Mouse (Mus musculus) stomach, embryonic 14.5 days (tissue): ENCODE results near the gene Slc5a1. TPM values are rescaled to one million over a fixed set of nuclear protein-coding genes. Genes with fewer than 3 reads are reported as not detected.

Experiments
- ATAC-seq: fragments of 200-750 bp; cut with Nextera tagmentation; 2 replicates; pipeline ENCODE4 v1.8.0; 2017; ENCODE audit warnings: low read depth, moderate TSS enrichment; ENCODE audit not compliant: insufficient number of reproducible peaks, insufficient read depth, low FRiP score
- H3K27ac ChIP-seq: fragments of 300-500 bp; sonication (generic); 2 replicates; pipeline ENCODE4 v1.5.1; 2014; ENCODE audit warnings: mild to moderate bottlenecking, low read length, moderate library complexity, mixed read lengths
- H3K27me3 ChIP-seq: fragments of 300-500 bp; sonication (generic); 2 replicates; pipeline ENCODE4 v1.6.1; 2014; ENCODE audit warnings: low read length, control low read depth, mixed read lengths; ENCODE audit not compliant: control insufficient read depth, insufficient read depth
- H3K36me3 ChIP-seq: fragments of 300-500 bp; sonication (generic); 2 replicates; pipeline ENCODE4 v1.6.1; 2014; ENCODE audit warnings: mild to moderate bottlenecking, control low read depth, low read length, moderate library complexity, mixed read lengths; ENCODE audit not compliant: control insufficient read depth, insufficient read depth
- H3K4me1 ChIP-seq: fragments of 300-500 bp; sonication (generic); 2 replicates; pipeline ENCODE4 v1.6.1; 2014; ENCODE audit warnings: low read length, control low read depth, mixed read lengths; ENCODE audit not compliant: control insufficient read depth, insufficient read depth
- H3K4me2 ChIP-seq: fragments of 300-500 bp; sonication (generic); replicated peaks from 2 replicates; pipeline ENCODE4 v1.6.1; 2014; ENCODE audit warnings: low read depth, low read length, control low read depth
- H3K4me3 ChIP-seq: fragments of 300-500 bp; sonication (generic); 2 replicates; pipeline ENCODE4 v1.5.1; 2014; ENCODE audit warnings: low read depth, low read length, control low read depth
- H3K9ac ChIP-seq: fragments of 300-500 bp; sonication (generic); replicated peaks from 2 replicates; pipeline ENCODE4 v1.6.1; 2014; ENCODE audit warnings: low read depth, mild to moderate bottlenecking, control low read depth, low read length, moderate library complexity, mixed read lengths
- H3K9me3 ChIP-seq: fragments of 300-500 bp; sonication (generic); 2 replicates; pipeline ENCODE4 v1.6.1; 2016; ENCODE audit warnings: low read depth, low read length, control low read depth; ENCODE audit not compliant: control insufficient read depth
- WGBS: fragments of 180-500 bp; shearing (Covaris S2); extraction: QIAGEN DNeasy Blood & Tissue Kit; methylation state at CpG from one replicate; pipeline ENCODE4 v1.1.7; 2014; 5-methylcytosine and 5-hydroxymethylcytosine counted together
- polyA plus RNA-seq: library from polyadenylated mRNA; unstranded; fragments of >200 nt; fragmentation: Nextera tagmentation; extraction: Ambion mirVana; gene quantifications from 2 replicates; pipeline ENCODE4 v1.2.1, GENCODE M21; 2014

Slc5a1 gene
- polyA plus RNA-seq, 1 experiment from 2014 or later = 1.1 TPM

DNA sequence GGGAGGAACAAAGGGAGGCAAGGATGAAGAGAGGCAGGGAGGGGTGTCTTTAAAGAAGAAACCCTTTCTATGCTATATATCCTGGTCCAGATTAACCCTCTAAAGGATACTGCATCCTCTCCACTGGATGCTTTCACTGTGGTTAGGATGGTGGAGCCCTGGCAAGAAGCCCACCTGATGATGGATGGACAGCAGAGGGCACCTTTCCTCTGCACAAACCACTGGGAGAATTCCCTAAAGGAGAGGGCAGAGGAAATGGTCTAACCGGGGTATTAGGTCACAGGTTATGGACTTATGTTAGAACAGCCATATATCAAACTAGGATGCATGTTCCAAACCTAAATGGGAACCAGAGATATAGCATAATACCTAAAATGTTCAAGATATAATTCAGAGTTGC lies 96.1 kb downstream of the Slc5a1 start:
- ATAC-seq = no peak

DNA sequence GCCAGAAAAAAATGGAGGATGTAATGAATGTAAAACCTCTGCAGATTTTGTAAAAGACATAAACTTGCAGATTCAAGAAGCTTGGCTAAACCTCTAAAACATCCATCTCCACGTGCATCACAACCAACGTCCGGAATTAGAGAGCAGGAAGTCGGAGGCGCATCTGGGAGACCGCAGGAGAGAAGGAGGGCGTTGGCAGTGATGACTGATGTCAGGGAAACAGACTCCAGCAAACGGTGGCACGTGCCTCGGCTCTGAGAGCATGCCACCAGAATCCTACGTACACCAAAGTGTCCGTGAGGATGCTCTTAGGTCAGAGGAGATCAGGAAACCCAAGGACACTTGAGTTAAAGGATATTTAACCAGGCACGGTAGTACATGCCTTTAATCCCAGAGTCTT lies 97.7 kb downstream of the Slc5a1 start:
- ATAC-seq = no peak
- H3K4me1 ChIP-seq = 0 out of 2 replicates have a peak, but pooled peaks cover 4% of the 10 kb centered on the region
- no peak overlapping the region for H3K4me3 ChIP-seq
- no peaks in the 10 kb centered on the region for H3K36me3 ChIP-seq
- 48% methylated on average over 13 of the region's 13 CpGs for WGBS
- H3K9ac ChIP-seq = no peak overlapping the region
- no peak overlapping the region for H3K4me2 ChIP-seq
- no peak overlapping the region for H3K27ac ChIP-seq
- no peaks in the 10 kb centered on the region for H3K27me3 ChIP-seq
- no peaks in the 10 kb centered on the region for H3K9me3 ChIP-seq

More for the DNA sequence above, 96.1 kb downstream of the Slc5a1 start:
- no peak overlapping the region for H3K4me3 ChIP-seq
- no peak overlapping the region for H3K9ac ChIP-seq
- no peak overlapping the region for H3K4me2 ChIP-seq
- H3K4me1 ChIP-seq = 0 out of 2 replicates have a peak, but pooled peaks cover 4% of the 10 kb centered on the region
- no peaks in the 10 kb centered on the region for H3K36me3 ChIP-seq
- H3K27ac ChIP-seq = no peak overlapping the region
- 45% methylated on average over 1 of the region's 1 CpGs for WGBS
- no peaks in the 10 kb centered on the region for H3K27me3 ChIP-seq
- no peaks in the 10 kb centered on the region for H3K9me3 ChIP-seq

DNA sequence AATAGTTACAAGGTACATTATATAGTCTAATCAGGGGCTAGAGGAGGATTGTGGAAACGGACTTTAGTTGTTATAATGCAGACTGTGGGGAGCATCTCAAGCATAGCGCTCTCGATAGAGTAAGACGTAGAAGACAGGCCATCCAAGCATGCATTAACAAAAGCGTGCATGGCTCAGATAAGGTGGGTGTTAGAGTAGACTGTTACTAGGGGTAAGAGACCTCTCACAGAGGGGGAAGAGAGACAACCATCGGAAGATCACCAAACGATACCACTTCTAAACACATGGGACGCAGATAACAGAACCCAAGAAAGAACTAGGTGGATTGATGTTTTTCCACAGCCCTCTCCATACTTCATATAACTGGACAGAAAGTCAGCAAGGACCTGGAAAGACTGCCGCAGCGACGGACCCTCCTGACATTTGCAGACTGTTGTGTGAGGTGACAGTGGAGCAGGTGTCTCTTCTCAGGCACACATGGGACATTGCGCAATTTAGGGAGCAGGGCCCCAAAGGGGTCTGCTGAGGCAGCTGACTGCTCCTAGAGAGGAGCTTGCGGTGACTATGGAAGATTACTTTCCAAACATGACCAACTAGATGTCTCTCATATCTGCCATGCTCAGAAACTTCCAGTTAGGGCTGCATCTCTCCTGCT lies 98.6 kb downstream of the Slc5a1 start:
- Histone ChIP-seq H3K27ac (no peak overlapping the region), H3K4me2 (no peak overlapping the region), H3K4me3 (no peak overlapping the region), H3K9me3 (no peaks in the 10 kb centered on the region), H3K27me3 (no peaks in the 10 kb centered on the region), H3K4me1 (0 out of 2 replicates have a peak, but pooled peaks cover 4% of the 10 kb centered on the region), H3K9ac (no peak overlapping the region), H3K36me3 (no peaks in the 10 kb centered on the region)
- WGBS = 69% methylated on average over 13 of the region's 13 CpGs
- no peak for ATAC-seq

DNA sequence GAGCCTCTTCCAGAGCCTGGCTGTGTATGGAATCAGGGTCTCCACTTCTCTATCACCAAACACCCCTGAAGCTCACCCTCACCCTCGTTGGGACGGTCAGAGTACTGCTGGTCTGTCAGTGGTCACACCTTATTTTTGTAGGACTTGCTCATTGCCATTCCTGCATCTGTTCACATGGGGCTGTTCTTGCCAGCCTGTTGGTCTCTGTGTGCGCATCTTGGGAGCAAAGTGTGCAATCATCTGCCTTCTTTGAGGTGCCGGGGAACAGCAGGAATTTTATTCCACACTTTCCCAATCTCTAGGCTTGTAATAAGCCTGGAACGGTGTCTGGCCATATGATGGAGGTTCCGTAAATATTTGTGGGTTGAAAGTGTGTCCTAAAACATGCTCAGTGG lies 99.1 kb downstream of the Slc5a1 start:
- H3K4me2 ChIP-seq = no peak overlapping the region
- H3K27ac ChIP-seq = no peak overlapping the region
- 0 out of 2 replicates have a peak, but pooled peaks cover 4% of the 10 kb centered on the region for H3K4me1 ChIP-seq
- no peaks in the 10 kb centered on the region for H3K27me3 ChIP-seq
- no peaks in the 10 kb centered on the region for H3K36me3 ChIP-seq
- H3K9ac ChIP-seq = no peak overlapping the region
- no peak overlapping the region for H3K4me3 ChIP-seq
- H3K9me3 ChIP-seq = no peaks in the 10 kb centered on the region
- 78% methylated on average over 6 of the region's 6 CpGs for WGBS
- ATAC-seq = no peak

DNA sequence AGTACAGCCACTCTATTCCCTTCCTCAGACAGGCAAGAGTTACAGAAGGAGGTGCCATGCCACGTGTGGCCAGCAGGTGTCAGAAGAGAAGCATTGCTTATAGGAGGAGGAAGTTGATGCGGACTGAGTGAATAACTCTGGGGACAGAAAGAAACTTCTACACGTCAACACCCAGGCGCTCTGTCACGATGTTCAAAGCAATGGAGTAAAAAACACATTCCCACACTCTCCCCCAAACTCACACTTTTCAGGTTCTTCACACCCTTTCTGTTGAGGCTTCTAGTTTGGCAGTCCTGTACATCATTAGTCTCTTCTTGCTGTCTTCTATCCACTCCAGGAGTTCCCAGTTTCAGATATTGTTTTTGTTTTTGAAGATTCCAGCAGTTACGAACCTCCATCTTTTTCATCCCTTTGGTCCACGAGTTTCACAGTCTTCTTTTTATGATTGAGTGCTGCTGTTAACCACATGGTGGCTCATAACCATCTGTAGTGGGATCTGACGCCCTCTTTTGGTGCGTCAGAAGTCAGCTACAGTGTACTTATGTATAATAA lies 99.7 kb downstream of the Slc5a1 start:
- no peak overlapping the region for H3K4me3 ChIP-seq
- WGBS = 9% methylated on average over 9 of the region's 9 CpGs
- H3K4me2 ChIP-seq = peak overlapping the region; percentile 39
- H3K9me3 ChIP-seq = no peaks in the 10 kb centered on the region
- no peaks in the 10 kb centered on the region for H3K36me3 ChIP-seq
- H3K27me3 ChIP-seq = no peaks in the 10 kb centered on the region
- ATAC-seq = peak; percentile 82; the same call in 1 of the 2 replicates
- H3K9ac ChIP-seq = no peak overlapping the region
- H3K27ac ChIP-seq = peak overlapping the region; percentile 44; the same call in 1 of the 2 replicates
- 0 out of 2 replicates have a peak, but pooled peaks cover 4% of the 10 kb centered on the region for H3K4me1 ChIP-seq

DNA sequence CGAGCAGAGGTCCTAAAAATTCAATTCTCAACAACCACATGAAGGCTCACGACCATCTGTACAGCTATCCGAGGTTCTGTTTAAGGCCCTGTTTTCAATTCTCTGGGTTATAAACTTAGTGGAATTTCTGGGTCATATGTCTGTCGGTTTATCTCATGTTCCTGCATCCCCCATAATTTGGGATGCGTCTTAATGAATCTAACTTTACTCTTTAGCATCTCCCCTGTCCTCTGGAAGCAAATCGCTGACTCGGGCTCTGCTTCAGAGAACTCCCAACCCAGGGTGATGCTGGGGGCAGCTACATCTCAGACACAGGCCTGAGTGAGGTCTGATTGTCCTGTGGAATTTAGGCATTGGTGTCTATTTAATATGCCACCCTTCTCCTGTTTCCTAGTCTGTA lies 100.3 kb downstream of the Slc5a1 start:
- 73% methylated on average over 7 of the region's 7 CpGs for WGBS
- no peak for ATAC-seq
- H3K9ac ChIP-seq = no peak overlapping the region
- no peaks in the 10 kb centered on the region for H3K36me3 ChIP-seq
- H3K4me3 ChIP-seq = no peak overlapping the region
- H3K9me3 ChIP-seq = no peaks in the 10 kb centered on the region
- H3K27ac ChIP-seq = no peak overlapping the region
- 0 out of 2 replicates have a peak, but pooled peaks cover 4% of the 10 kb centered on the region for H3K4me1 ChIP-seq
- H3K4me2 ChIP-seq = no peak overlapping the region
- H3K27me3 ChIP-seq = no peaks in the 10 kb centered on the region

DNA sequence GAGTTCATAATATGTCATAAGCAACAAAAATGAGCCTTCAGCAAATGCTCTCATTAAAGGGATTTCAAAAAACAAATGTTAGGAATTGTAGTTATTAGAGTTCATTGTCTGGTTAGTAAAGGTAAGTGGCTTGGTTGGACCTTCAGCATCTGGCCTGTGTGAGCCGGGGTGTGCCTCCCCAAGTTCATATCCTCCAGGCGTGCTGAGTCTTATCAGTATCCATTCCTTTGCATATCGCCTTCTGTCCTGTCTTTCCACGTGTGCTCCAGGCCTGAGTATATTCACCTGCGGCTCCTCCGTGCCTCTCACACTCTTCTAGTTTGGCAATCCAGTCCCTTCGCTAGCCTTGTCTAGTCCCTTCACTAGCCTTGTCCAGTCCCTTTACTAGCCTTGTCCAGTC lies 102.3 kb downstream of the Slc5a1 start:
- Histone ChIP-seq H3K27me3 (no peaks in the 10 kb centered on the region), H3K36me3 (no peaks in the 10 kb centered on the region), H3K4me2 (no peak overlapping the region), H3K4me3 (no peak overlapping the region), H3K27ac (no peak overlapping the region), H3K9ac (no peak overlapping the region), H3K9me3 (no peaks in the 10 kb centered on the region), H3K4me1 (0 out of 2 replicates have a peak, but pooled peaks cover 3% of the 10 kb centered on the region)
- no peak for ATAC-seq
- WGBS = 75% methylated on average over 7 of the region's 7 CpGs

DNA sequence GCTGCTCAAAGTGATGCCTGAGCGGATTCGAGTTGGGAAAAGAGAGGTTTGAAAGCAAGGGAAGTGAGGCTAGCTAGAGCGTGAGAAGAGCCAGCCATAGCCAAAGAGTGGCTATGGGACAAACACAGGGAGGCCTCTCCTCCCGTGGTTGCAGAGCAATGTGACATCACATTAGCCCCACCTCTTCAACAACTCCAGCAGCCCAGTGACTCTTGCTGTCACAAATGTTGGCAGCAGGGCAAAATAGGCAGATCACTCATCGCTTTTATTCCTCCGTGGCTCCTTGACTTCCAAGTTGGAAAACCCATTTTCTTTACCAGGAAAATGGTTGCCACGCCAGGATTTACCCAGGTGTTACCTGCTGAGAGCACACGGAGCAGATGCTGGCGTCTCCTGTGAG lies 103.1 kb downstream of the Slc5a1 start:
- H3K36me3 ChIP-seq = no peaks in the 10 kb centered on the region
- H3K9ac ChIP-seq = no peak overlapping the region
- H3K27me3 ChIP-seq = no peaks in the 10 kb centered on the region
- WGBS = 50% methylated on average over 9 of the region's 9 CpGs
- no peak overlapping the region for H3K4me3 ChIP-seq
- H3K9me3 ChIP-seq = no peaks in the 10 kb centered on the region
- H3K4me1 ChIP-seq = 0 out of 2 replicates have a peak, but pooled peaks cover 2% of the 10 kb centered on the region
- ATAC-seq = no peak
- no peak overlapping the region for H3K4me2 ChIP-seq
- H3K27ac ChIP-seq = no peak overlapping the region
